8 mouse cellular contexts compared by ENCODE assay signal in the genomic region with DNA sequence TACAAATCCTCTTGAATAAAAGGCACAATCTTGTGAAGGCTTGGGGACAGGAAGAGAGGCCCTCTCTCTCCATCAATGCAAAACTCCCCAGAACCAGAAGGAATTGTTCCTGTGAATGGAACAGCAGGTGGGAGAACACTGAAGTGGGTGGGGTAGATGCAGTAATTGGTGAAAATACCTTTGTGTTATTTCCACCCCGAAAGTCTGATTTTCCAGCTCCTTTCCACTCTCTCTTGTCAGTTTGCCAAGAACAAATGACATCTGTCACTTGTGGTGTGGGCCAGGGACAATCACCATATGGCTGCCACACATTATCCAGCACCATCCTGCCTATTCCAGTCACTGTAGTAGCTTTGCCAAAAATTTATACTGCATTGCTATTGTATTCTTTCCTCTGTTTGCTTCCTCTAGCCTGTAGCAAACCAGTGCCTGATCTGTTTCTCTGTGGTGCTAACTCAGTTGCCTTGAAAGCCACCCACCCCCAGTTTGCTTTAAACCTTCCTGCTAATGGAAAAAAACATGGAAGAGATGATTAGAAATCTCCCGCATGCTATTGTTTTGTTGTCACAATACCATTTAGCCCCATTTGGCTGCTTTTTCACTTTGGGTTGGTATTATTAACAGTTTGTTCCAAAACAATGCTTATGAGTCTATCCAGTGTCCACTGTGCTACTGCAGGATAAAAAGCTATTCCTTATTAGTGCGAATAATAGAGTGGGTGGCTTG. TPM values are rescaled to one million over a fixed set of nuclear protein-coding genes. Genes with fewer than 3 reads are reported as not detected.
DNase-seq lines count a peak whose midpoint lies in the region; ATAC-seq lines count a peak whose summit lies in the region.
"Had no signal": no experiment of that assay in that cellular context is flagged by ENCODE, and none has a peak within 500 bp of the region (broad histone marks: within the 10 kb centered on the region; RNA-seq: fewer than 3 reads in every experiment).

No protein-coding gene starts in this region.

- H3K9me3 ChIP-seq in megakaryocyte, embryonic 14.5 days: no peaks in the 10 kb centered on the region
- no peaks in the 10 kb centered on the region for H3K9me3 ChIP-seq in heart, embryonic 16.5 days (replicated peaks; ENCODE audit: control insufficient read depth, low read length)
- H3K9me3 ChIP-seq in liver, embryonic 13.5 days (replicated peaks): no peaks in the 10 kb centered on the region
- no peaks in the 10 kb centered on the region for H3K9me3 ChIP-seq in stomach, embryonic 16.5 days (replicated peaks; ENCODE audit: control insufficient read depth, low read length)

- H3K27me3 ChIP-seq in megakaryocyte, embryonic 14.5 days (replicated peaks): peaks cover 2% of the 10 kb centered on the region
- no peaks in the 10 kb centered on the region for H3K27me3 ChIP-seq in heart, embryonic 16.5 days (ENCODE audit: control insufficient read depth, insufficient read depth, low read length)
- no peaks in the 10 kb centered on the region for H3K27me3 ChIP-seq in liver, embryonic 13.5 days
- no peaks in the 10 kb centered on the region for H3K27me3 ChIP-seq in stomach, embryonic 16.5 days (ENCODE audit: control insufficient read depth, insufficient read depth, low read length)

- no peak for ATAC-seq in megakaryocyte, adult 5-6 weeks (ENCODE audit: poor library complexity, severe bottlenecking)
- ATAC-seq in heart, embryonic 16.5 days (replicated peaks; ENCODE audit: extremely low read depth, insufficient read depth, low FRiP score): 0 out of 2 replicates have a peak, but pooled peaks have one; percentile 28
- ATAC-seq in liver, embryonic 13.5 days (ENCODE audit: low read depth): no peak
- ATAC-seq in stomach, embryonic 16.5 days (ENCODE audit: insufficient read depth, low FRiP score): no peak; the same call in 1 of the 2 replicates

- peaks cover 5% of the 10 kb centered on the region; the same call in 1 of the 2 replicates for H3K4me1 ChIP-seq in megakaryocyte, embryonic 14.5 days
- H3K4me1 ChIP-seq in heart, embryonic 16.5 days (ENCODE audit: control insufficient read depth, insufficient read depth, low read length): peaks cover 4% of the 10 kb centered on the region; the same call in 1 of the 2 replicates
- H3K4me1 ChIP-seq in liver, embryonic 13.5 days (replicated peaks): no peaks in the 10 kb centered on the region
- no peaks in the 10 kb centered on the region for H3K4me1 ChIP-seq in stomach, embryonic 16.5 days (ENCODE audit: control insufficient read depth, insufficient read depth, low read length)

- peak overlapping the region; percentile 53 for H3K4me2 ChIP-seq in heart, embryonic 16.5 days (ENCODE audit: low read depth, low read length)
- H3K4me2 ChIP-seq in liver, embryonic 13.5 days: peak overlapping the region; percentile 43
- H3K4me2 ChIP-seq in stomach, embryonic 16.5 days (ENCODE audit: low read depth, low read length): peak overlapping the region; percentile 36

- H3K9ac ChIP-seq in heart, embryonic 16.5 days (ENCODE audit: low read length): peak overlapping the region; percentile 55; the same call in 1 of the 2 replicates
- H3K9ac ChIP-seq in liver, embryonic 13.5 days: no peak overlapping the region
- no peak overlapping the region for H3K9ac ChIP-seq in stomach, embryonic 16.5 days (ENCODE audit: low read length)

- DNase-seq in cerebellum, adult 9-10 months: peak; percentile 96
- DNase-seq in liver, embryonic 13.5 days: no peak
- DNase-seq in gastrocnemius, adult 18-20 months (ENCODE audit: low spot score): no peak

- H3K27ac ChIP-seq in heart, embryonic 16.5 days (ENCODE audit: low read length): peak overlapping the region; percentile 32; the same call in 1 of the 2 replicates
- no peak overlapping the region for H3K27ac ChIP-seq in liver, embryonic 13.5 days
- H3K27ac ChIP-seq in stomach, embryonic 16.5 days (ENCODE audit: low read length): no peak overlapping the region

- no peaks in the 10 kb centered on the region for H3K36me3 ChIP-seq in megakaryocyte, embryonic 14.5 days (replicated peaks; ENCODE audit: low read length)
- no peaks in the 10 kb centered on the region for H3K36me3 ChIP-seq in heart, embryonic 16.5 days (ENCODE audit: control insufficient read depth, insufficient read depth)
- no peaks in the 10 kb centered on the region for H3K36me3 ChIP-seq in liver, embryonic 13.5 days
- H3K36me3 ChIP-seq in stomach, embryonic 16.5 days (ENCODE audit: control insufficient read depth, insufficient read depth, low read length): no peaks in the 10 kb centered on the region

- H3K4me3 ChIP-seq in megakaryocyte, embryonic 14.5 days (replicated peaks): peak overlapping the region; percentile 86
- peak overlapping the region; percentile 35 for H3K4me3 ChIP-seq in heart, embryonic 16.5 days (ENCODE audit: low read length)
- peak overlapping the region; percentile 32 for H3K4me3 ChIP-seq in liver, embryonic 13.5 days (replicated peaks)
- peak overlapping the region; percentile 28 for H3K4me3 ChIP-seq in stomach, embryonic 16.5 days (replicated peaks; ENCODE audit: low read length)

- 29% methylated on average over 3 of the region's 3 CpGs for WGBS in heart, embryonic 16.5 days
- 34% methylated on average over 3 of the region's 3 CpGs for WGBS in liver, embryonic 13.5 days (ENCODE audit: insufficient replicate concordance)
- WGBS in stomach, embryonic 16.5 days: 38% methylated on average over 3 of the region's 3 CpGs

RNA-seq across cellular contexts. Expression of a gene that starts 37.9 kb away (rescaled TPM):
- not detected in 2 replicates for polyA plus RNA-seq in megakaryocyte, embryonic 14.5 days (2012; ENCODE audit: insufficient read depth, low replicate concordance)
- total RNA-seq in megakaryocyte, adult 5-6 weeks (2015): 1.5 and 3.3 TPM in 2 replicates
- 2.8 and 3.5 TPM in 2 replicates for total RNA-seq in megakaryocyte, adult 5-6 weeks (2017)
- polyA plus RNA-seq in heart, embryonic 16.5 days (2015; fragmentation: Nextera tagmentation; extraction: Ambion mirVana): 4.9 and 17.9 TPM in 2 replicates
- not detected in 2 replicates for polyA plus RNA-seq in liver, embryonic 13.5 days (2015; fragmentation: Nextera tagmentation; extraction: Ambion mirVana)
- polyA plus RNA-seq in stomach, embryonic 16.5 days (2015; fragmentation: Nextera tagmentation; extraction: Ambion mirVana): 0.77 and 1.0 TPM in 2 replicates
- not detected for total RNA-seq in gastrocnemius, adult 18-20 months (2021)

RNA-seq across cellular contexts. Expression of a gene that starts 50.7 kb away (rescaled TPM):
- polyA plus RNA-seq in megakaryocyte, embryonic 14.5 days (2012; ENCODE audit: insufficient read depth, low replicate concordance): 0.09 TPM in 1 of 2 replicates, not detected in the other
- total RNA-seq in megakaryocyte, adult 5-6 weeks (2015): not detected in 2 replicates
- total RNA-seq in megakaryocyte, adult 5-6 weeks (2017): not detected in 2 replicates
- polyA plus RNA-seq in heart, embryonic 16.5 days (2015; fragmentation: Nextera tagmentation; extraction: Ambion mirVana): not detected in 2 replicates
- not detected in 2 replicates for polyA plus RNA-seq in liver, embryonic 13.5 days (2015; fragmentation: Nextera tagmentation; extraction: Ambion mirVana)
- not detected in 2 replicates for polyA plus RNA-seq in stomach, embryonic 16.5 days (2015; fragmentation: Nextera tagmentation; extraction: Ambion mirVana)
- total RNA-seq in gastrocnemius, adult 18-20 months (2021): not detected
- polyA plus RNA-seq: embryonic facial prominence, embryonic 11.5 days had no signal

Comparison
In these comparisons a context has a peak if more than half of its experiments do, and no peak if none do; other contexts are left out.
1. H3K4me3 ChIP-seq: peak in every context shown above with its lines; median percentile 86 in megakaryocyte, embryonic 14.5 days; 35 in heart, embryonic 16.5 days; 32 in liver, embryonic 13.5 days; 28 in stomach, embryonic 16.5 days.